Mouse (Mus musculus) kidney, adult 2 months (tissue): Measurements from ENCODE around the gene Unc80.

Source experiments
- CTCF ChIP-seq: fragments of 200-500 bp; conservative IDR thresholded peaks from 2 replicates; pipeline ENCODE4 v1.5.1; 2011; ENCODE audit warnings: low read depth, mild to moderate bottlenecking, control low read depth, low read length, moderate library complexity, mixed read lengths; ENCODE audit not compliant: insufficient read depth, insufficient read length
- POLR2A ChIP-seq: fragments of 200-500 bp; IDR thresholded peaks from one replicate; pipeline ENCODE4 v1.6.1; 2011; ENCODE audit warnings: low read depth, low read length, control low read depth

GRCm38 (mm10) chr1:66704523-66704922, 236.4 kb downstream of the Unc80 start:
- TF ChIP-seq CTCF (no peak), POLR2A (no peak)
